Mouse (Mus musculus): ENCODE results near the gene Shcbp1l. TPM values are rescaled to one million over a fixed set of nuclear protein-coding genes. Genes with fewer than 3 reads are reported as not detected.
A peak's percentile ranks its signal among the peaks of the same experiment; 100 is the strongest.
"Not testable (repeated sequence)": the region's sequence is repeated elsewhere in the genome, so short reads cannot be mapped to it uniquely, and the experiment has no call there.

Shcbp1l gene
- 0.11 and 0.26 TPM in 2 replicates for polyA plus RNA-seq (2015; fragmentation: Nextera tagmentation; extraction: Ambion mirVana)

- WGBS: 3% methylated on average over 60 of the region's 60 CpGs
- peak; percentile 76 for ATAC-seq (replicated peaks; ENCODE audit: extremely low read depth, insufficient read depth, low FRiP score)
Measured at GRCm38 (mm10) chr1:153424770-153425584, at the start of gene Shcbp1l. Gene Shcbp1l, plus strand, starts transcription at chr1:153425162.

GRCm38 (mm10) chr1:153376446-153376845, 48.5 kb upstream of the Shcbp1l start:
- no peak overlapping the region for H3K9ac ChIP-seq (ENCODE audit: low read length)
- no peaks in the 10 kb centered on the region for H3K27me3 ChIP-seq (ENCODE audit: control insufficient read depth, insufficient read depth, low read length)
- H3K4me3 ChIP-seq (ENCODE audit: low read length): no peak overlapping the region
- 51% methylated on average over 6 of the region's 6 CpGs for WGBS
- no peak for ATAC-seq (replicated peaks; ENCODE audit: extremely low read depth, insufficient read depth, low FRiP score)
- H3K9me3 ChIP-seq (replicated peaks; ENCODE audit: control insufficient read depth, low read length): no peaks in the 10 kb centered on the region
- no peak overlapping the region for H3K4me2 ChIP-seq (ENCODE audit: low read depth, low read length)
- no peaks in the 10 kb centered on the region for H3K4me1 ChIP-seq (ENCODE audit: control insufficient read depth, insufficient read depth, low read length)
- H3K27ac ChIP-seq (ENCODE audit: low read length): no peak overlapping the region
- no peaks in the 10 kb centered on the region for H3K36me3 ChIP-seq (ENCODE audit: control insufficient read depth, insufficient read depth)

More at GRCm38 (mm10) chr1:153424770-153425584, at the start of gene Shcbp1l:
- Histone ChIP-seq H3K9ac (ENCODE audit: low read length) (peak within 1 kb of the TSS; percentile 64), H3K4me2 (ENCODE audit: low read depth, low read length) (peak within 1 kb of the TSS; percentile 98), H3K36me3 (ENCODE audit: control insufficient read depth, insufficient read depth) (no peaks in the 10 kb centered on the region), H3K27ac (ENCODE audit: low read length) (no peak within 1 kb of the TSS), H3K4me3 (ENCODE audit: low read length) (peak within 1 kb of the TSS; percentile 64), H3K4me1 (ENCODE audit: control insufficient read depth, insufficient read depth, low read length) (peaks cover 5% of the 10 kb centered on the region), H3K27me3 (ENCODE audit: control insufficient read depth, insufficient read depth, low read length) (no peaks in the 10 kb centered on the region), H3K9me3 (replicated peaks; ENCODE audit: control insufficient read depth, low read length) (no peaks in the 10 kb centered on the region; the same call in 1 of the 2 replicates)

- H3K27me3 ChIP-seq (ENCODE audit: control insufficient read depth, insufficient read depth, low read length): no peaks in the 10 kb centered on the region
- no peak overlapping the region for H3K4me3 ChIP-seq (ENCODE audit: low read length)
- ATAC-seq (replicated peaks; ENCODE audit: extremely low read depth, insufficient read depth, low FRiP score): no peak
- H3K4me2 ChIP-seq (ENCODE audit: low read depth, low read length): no peak overlapping the region
- H3K27ac ChIP-seq (ENCODE audit: low read length): no peak overlapping the region
- 50% methylated on average over 6 of the region's 6 CpGs for WGBS
- no peak overlapping the region for H3K9ac ChIP-seq (ENCODE audit: low read length)
- H3K9me3 ChIP-seq (replicated peaks; ENCODE audit: control insufficient read depth, low read length): no peaks in the 10 kb centered on the region
- no peaks in the 10 kb centered on the region for H3K4me1 ChIP-seq (ENCODE audit: control insufficient read depth, insufficient read depth, low read length)
- H3K36me3 ChIP-seq (ENCODE audit: control insufficient read depth, insufficient read depth): no peaks in the 10 kb centered on the region
Measured at GRCm38 (mm10) chr1:153378587-153378986, 46.4 kb upstream of the Shcbp1l start.

GRCm38 (mm10) chr1:153379832-153380231, 45.1 kb upstream of the Shcbp1l start:
- Histone ChIP-seq H3K4me1 (ENCODE audit: control insufficient read depth, insufficient read depth, low read length) (no peaks in the 10 kb centered on the region), H3K36me3 (ENCODE audit: control insufficient read depth, insufficient read depth) (no peaks in the 10 kb centered on the region), H3K27ac (ENCODE audit: low read length) (no peak overlapping the region), H3K4me2 (ENCODE audit: low read depth, low read length) (no peak overlapping the region), H3K9ac (ENCODE audit: low read length) (no peak overlapping the region), H3K27me3 (ENCODE audit: control insufficient read depth, insufficient read depth, low read length) (no peaks in the 10 kb centered on the region), H3K4me3 (ENCODE audit: low read length) (no peak overlapping the region), H3K9me3 (replicated peaks; ENCODE audit: control insufficient read depth, low read length) (no peaks in the 10 kb centered on the region)
- 78% methylated on average over 5 of the region's 5 CpGs for WGBS
- no peak for ATAC-seq (replicated peaks; ENCODE audit: extremely low read depth, insufficient read depth, low FRiP score)

- Histone ChIP-seq H3K4me2 (ENCODE audit: low read depth, low read length) (no peak overlapping the region), H3K27ac (ENCODE audit: low read length) (no peak overlapping the region), H3K36me3 (ENCODE audit: control insufficient read depth, insufficient read depth) (no peaks in the 10 kb centered on the region), H3K9me3 (replicated peaks; ENCODE audit: control insufficient read depth, low read length) (no peaks in the 10 kb centered on the region), H3K4me1 (ENCODE audit: control insufficient read depth, insufficient read depth, low read length) (no peaks in the 10 kb centered on the region), H3K27me3 (ENCODE audit: control insufficient read depth, insufficient read depth, low read length) (no peaks in the 10 kb centered on the region), H3K4me3 (ENCODE audit: low read length) (no peak overlapping the region), H3K9ac (ENCODE audit: low read length) (no peak overlapping the region)
- no peak for ATAC-seq (replicated peaks; ENCODE audit: extremely low read depth, insufficient read depth, low FRiP score)
- 88% methylated on average over 9 of the region's 9 CpGs for WGBS
Measured at GRCm38 (mm10) chr1:153380746-153381282, 44.1 kb upstream of the Shcbp1l start.

GRCm38 (mm10) chr1:153385081-153385480, 39.9 kb upstream of the Shcbp1l start:
- Histone ChIP-seq H3K36me3 (ENCODE audit: control insufficient read depth, insufficient read depth) (no peaks in the 10 kb centered on the region), H3K4me1 (ENCODE audit: control insufficient read depth, insufficient read depth, low read length) (peaks cover 5% of the 10 kb centered on the region; the same call in 1 of the 2 replicates), H3K9ac (ENCODE audit: low read length) (no peak overlapping the region), H3K4me2 (ENCODE audit: low read depth, low read length) (no peak overlapping the region), H3K27me3 (ENCODE audit: control insufficient read depth, insufficient read depth, low read length) (no peaks in the 10 kb centered on the region), H3K4me3 (ENCODE audit: low read length) (no peak overlapping the region), H3K9me3 (replicated peaks; ENCODE audit: control insufficient read depth, low read length) (no peaks in the 10 kb centered on the region), H3K27ac (ENCODE audit: low read length) (no peak overlapping the region)
- WGBS: 74% methylated on average over 6 of the region's 6 CpGs
- 0 out of 2 replicates have a peak, but pooled peaks have one; percentile 41 for ATAC-seq (replicated peaks; ENCODE audit: extremely low read depth, insufficient read depth, low FRiP score)

- H3K27me3 ChIP-seq (ENCODE audit: control insufficient read depth, insufficient read depth, low read length); H3K9ac ChIP-seq (ENCODE audit: low read length); H3K4me1 ChIP-seq (ENCODE audit: control insufficient read depth, insufficient read depth, low read length); H3K27ac ChIP-seq (ENCODE audit: low read length); H3K36me3 ChIP-seq (ENCODE audit: control insufficient read depth, insufficient read depth); H3K4me3 ChIP-seq (ENCODE audit: low read length); H3K4me2 ChIP-seq (ENCODE audit: low read depth, low read length); H3K9me3 ChIP-seq (replicated peaks; ENCODE audit: control insufficient read depth, low read length); ATAC-seq (replicated peaks; ENCODE audit: extremely low read depth, insufficient read depth, low FRiP score): not testable (repeated sequence)
- 84% methylated on average over 5 of the region's 5 CpGs for WGBS
Measured at GRCm38 (mm10) chr1:153385661-153386060, 39.3 kb upstream of the Shcbp1l start.

GRCm38 (mm10) chr1:153386271-153387069, 38.5 kb upstream of the Shcbp1l start:
- H3K9ac ChIP-seq (ENCODE audit: low read length): peak overlapping the region; percentile 50; the same call in 1 of the 2 replicates
- WGBS: 47% methylated on average over 25 of the region's 25 CpGs
- H3K4me1 ChIP-seq (ENCODE audit: control insufficient read depth, insufficient read depth, low read length): peaks cover 5% of the 10 kb centered on the region; the same call in 1 of the 2 replicates
- no peaks in the 10 kb centered on the region for H3K9me3 ChIP-seq (replicated peaks; ENCODE audit: control insufficient read depth, low read length)
- ATAC-seq (replicated peaks; ENCODE audit: extremely low read depth, insufficient read depth, low FRiP score): peak; percentile 87
- H3K27ac ChIP-seq (ENCODE audit: low read length): no peak overlapping the region
- no peaks in the 10 kb centered on the region for H3K36me3 ChIP-seq (ENCODE audit: control insufficient read depth, insufficient read depth)
- H3K4me2 ChIP-seq (ENCODE audit: low read depth, low read length): peak overlapping the region; percentile 43
- H3K27me3 ChIP-seq (ENCODE audit: control insufficient read depth, insufficient read depth, low read length): no peaks in the 10 kb centered on the region
- no peak overlapping the region for H3K4me3 ChIP-seq (ENCODE audit: low read length)

Data from heart, embryonic 16.5 days (tissue).